Mouse (Mus musculus) small intestine, adult 2 months (tissue): ENCODE results near the gene Fzr1.

Experiments used
- CTCF ChIP-seq: fragments of 200-500 bp; IDR thresholded peaks from 2 replicates; pipeline ENCODE4 v1.5.1; 2012; ENCODE audit warnings: low read depth, mild to moderate bottlenecking, control low read depth, inconsistent platforms, low read length, moderate library complexity, mixed read lengths; ENCODE audit not compliant: insufficient replicate concordance, insufficient read length; ENCODE audit errors: extremely low read depth
- POLR2A ChIP-seq: fragments of 200-500 bp; IDR thresholded peaks from 2 replicates; pipeline ENCODE4 v1.6.1; 2012; ENCODE audit warnings: low read depth, mild to moderate bottlenecking, control low read depth, inconsistent platforms, low read length, moderate library complexity

- TF ChIP-seq CTCF, result no peak
- TF ChIP-seq POLR2A, result no peak
These were observed 47.0 kb upstream of the Fzr1 start for GRCm38 (mm10) chr10:81425236-81425850.
